Mouse (Mus musculus) heart, embryonic 16.5 days (tissue): Measurements from ENCODE around the gene Clcn6. TPM values are rescaled to one million over a fixed set of nuclear protein-coding genes. Genes with fewer than 3 reads are reported as not detected.
"Not testable (repeated sequence)": the region's sequence is repeated elsewhere in the genome, so short reads cannot be mapped to it uniquely, and the experiment has no call there.

Experiments used
- ATAC-seq: fragments of 200-750 bp; cut with Nextera tagmentation; replicated peaks from 2 replicates; pipeline ENCODE4 v1.8.0; 2017; ENCODE audit warnings: moderate number of reproducible peaks; ENCODE audit not compliant: insufficient read depth, low FRiP score; ENCODE audit errors: extremely low read depth
- H3K27ac ChIP-seq: fragments of 300-500 bp; sonication (generic); 2 replicates; pipeline ENCODE4 v1.5.1; 2014; ENCODE audit warnings: mild to moderate bottlenecking, low read length, control low read depth, moderate library complexity
- H3K27me3 ChIP-seq: fragments of 300-500 bp; sonication (generic); 2 replicates; pipeline ENCODE4 v1.6.1; 2014; ENCODE audit warnings: low read length, mixed read lengths; ENCODE audit not compliant: control insufficient read depth, insufficient read depth
- H3K36me3 ChIP-seq: fragments of 300-500 bp; sonication (generic); 2 replicates; pipeline ENCODE4 v1.6.1; 2014; ENCODE audit not compliant: control insufficient read depth, insufficient read depth
- H3K4me1 ChIP-seq: fragments of 300-500 bp; sonication (generic); 2 replicates; pipeline ENCODE4 v1.6.1; 2014; ENCODE audit warnings: low read length, mixed read lengths; ENCODE audit not compliant: control insufficient read depth, insufficient read depth
- H3K4me2 ChIP-seq: fragments of 300-500 bp; sonication (generic); 2 replicates; pipeline ENCODE4 v1.6.1; 2014; ENCODE audit warnings: low read depth, mild to moderate bottlenecking, control low read depth, low read length
- H3K4me3 ChIP-seq: fragments of 300-500 bp; sonication (generic); 2 replicates; pipeline ENCODE4 v1.5.1; 2014; ENCODE audit warnings: mild to moderate bottlenecking, control low read depth, low read length
- H3K9ac ChIP-seq: fragments of 300-500 bp; sonication (generic); 2 replicates; pipeline ENCODE4 v1.6.1; 2014; ENCODE audit warnings: low read length, control low read depth
- H3K9me3 ChIP-seq: fragments of 300-500 bp; sonication (generic); replicated peaks from 2 replicates; pipeline ENCODE4 v1.6.1; 2016; ENCODE audit warnings: low read length; ENCODE audit not compliant: control insufficient read depth
- WGBS: fragments of 180-500 bp; shearing (Covaris S2); extraction: QIAGEN DNeasy Blood & Tissue Kit; methylation state at CpG from one replicate; pipeline ENCODE4 v1.1.7; 2014; 5-methylcytosine and 5-hydroxymethylcytosine counted together
- polyA plus RNA-seq: library from polyadenylated mRNA; unstranded; fragments of >200 nt; fragmentation: Nextera tagmentation; extraction: Ambion mirVana; gene quantifications from 2 replicates; pipeline ENCODE4 v1.2.1, GENCODE M21; 2015

The Clcn6 gene
- polyA plus RNA-seq, 1 experiment from 2014 or later: 6.8 TPM

GRCm38 (mm10) chr4:148051046-148051776 is 12.6 kb upstream of the Clcn6 start:
- Histone ChIP-seq H3K4me3 (no peak overlapping the region), H3K4me2 (no peak overlapping the region), H3K36me3 (peaks cover 52% of the 10 kb centered on the region), H3K9ac (no peak overlapping the region), H3K27ac (no peak overlapping the region), H3K9me3 (no peaks in the 10 kb centered on the region), H3K27me3 (no peaks in the 10 kb centered on the region), H3K4me1 (no peaks in the 10 kb centered on the region)
- 91% methylated on average over 13 of the region's 13 CpGs for WGBS
- no peak for ATAC-seq

GRCm38 (mm10) chr4:148050396-148050914 is 11.8 kb upstream of the Clcn6 start:
- not testable (repeated sequence) for H3K27ac ChIP-seq, H3K4me3 ChIP-seq, H3K4me1 ChIP-seq, H3K9me3 ChIP-seq, H3K27me3 ChIP-seq, ATAC-seq, H3K9ac ChIP-seq, H3K4me2 ChIP-seq
- 90% methylated on average over 3 of the region's 3 CpGs for WGBS
- peaks cover 45% of the 10 kb centered on the region for H3K36me3 ChIP-seq

- no peak overlapping the region for H3K9ac ChIP-seq
- WGBS: 41% methylated on average over 4 of the region's 4 CpGs
- H3K4me3 ChIP-seq: no peak overlapping the region
- H3K36me3 ChIP-seq: peaks cover 19% of the 10 kb centered on the region
- H3K27me3 ChIP-seq: no peaks in the 10 kb centered on the region
- no peak overlapping the region; the same call in 1 of the 2 replicates for H3K27ac ChIP-seq
- H3K4me1 ChIP-seq: peaks cover 9% of the 10 kb centered on the region
- ATAC-seq: no peak
- H3K4me2 ChIP-seq: no peak overlapping the region
- H3K9me3 ChIP-seq: no peaks in the 10 kb centered on the region
Measured at GRCm38 (mm10) chr4:148046450-148047031, 7.9 kb upstream of the Clcn6 start.

GRCm38 (mm10) chr4:148044113-148044512 is 5.5 kb upstream of the Clcn6 start:
- H3K4me1 ChIP-seq: peaks cover 24% of the 10 kb centered on the region
- no peak for ATAC-seq

GRCm38 (mm10) chr4:148043327-148043726 is 4.7 kb upstream of the Clcn6 start:
- H3K9ac ChIP-seq, H3K4me2 ChIP-seq, H3K9me3 ChIP-seq, H3K27ac ChIP-seq, ATAC-seq, H3K27me3 ChIP-seq, H3K4me3 ChIP-seq: not testable (repeated sequence)
- Histone ChIP-seq H3K36me3 (peaks cover 12% of the 10 kb centered on the region), H3K4me1 (peaks cover 24% of the 10 kb centered on the region)
- WGBS: 83% methylated on average over 6 of the region's 8 CpGs

More at GRCm38 (mm10) chr4:148044113-148044512, 5.5 kb upstream of the Clcn6 start:
- Histone ChIP-seq H3K4me3 (no peak overlapping the region), H3K9ac (no peak overlapping the region), H3K4me2 (no peak overlapping the region), H3K9me3 (no peaks in the 10 kb centered on the region), H3K36me3 (peaks cover 14% of the 10 kb centered on the region), H3K27me3 (no peaks in the 10 kb centered on the region), H3K27ac (no peak overlapping the region)
- 91% methylated on average over 2 of the region's 2 CpGs for WGBS

- ATAC-seq: no peak
- H3K4me1 ChIP-seq: peaks cover 30% of the 10 kb centered on the region
- H3K27ac ChIP-seq: peak overlapping the region; percentile 81
- WGBS: 4% methylated on average over 16 of the region's 16 CpGs
- no peaks in the 10 kb centered on the region for H3K9me3 ChIP-seq
- H3K9ac ChIP-seq: peak overlapping the region; percentile 73
- H3K4me2 ChIP-seq: peak overlapping the region; percentile 80
- no peaks in the 10 kb centered on the region for H3K27me3 ChIP-seq
- peak overlapping the region; percentile 60 for H3K4me3 ChIP-seq
- H3K36me3 ChIP-seq: peaks cover 5% of the 10 kb centered on the region; the same call in 1 of the 2 replicates
Measured at GRCm38 (mm10) chr4:148041611-148042191, 3.1 kb upstream of the Clcn6 start.

GRCm38 (mm10) chr4:148040933-148041610 is 2.5 kb upstream of the Clcn6 start:
- H3K27ac ChIP-seq: peak overlapping the region; percentile 81
- H3K36me3 ChIP-seq: peaks cover 5% of the 10 kb centered on the region; the same call in 1 of the 2 replicates
- H3K4me2 ChIP-seq: peak overlapping the region; percentile 80
- ATAC-seq: peak; percentile 14; the same call in 1 of the 2 replicates
- H3K9me3 ChIP-seq: no peaks in the 10 kb centered on the region
- no peaks in the 10 kb centered on the region for H3K27me3 ChIP-seq
- peaks cover 30% of the 10 kb centered on the region for H3K4me1 ChIP-seq
- H3K4me3 ChIP-seq: peak overlapping the region; percentile 60
- WGBS: under 1% methylated on average over 19 of the region's 19 CpGs
- peak overlapping the region; percentile 73 for H3K9ac ChIP-seq

GRCm38 (mm10) chr4:148040029-148040830 is 1.6 kb upstream of the Clcn6 start:
- 65% methylated on average over 15 of the region's 15 CpGs for WGBS

More at GRCm38 (mm10) chr4:148040029-148040830, 1.6 kb upstream of the Clcn6 start:
- peaks cover 5% of the 10 kb centered on the region; the same call in 1 of the 2 replicates for H3K36me3 ChIP-seq
- H3K27ac ChIP-seq: peak overlapping the region; percentile 81
- peak overlapping the region; percentile 84 for H3K4me3 ChIP-seq
- H3K27me3 ChIP-seq: no peaks in the 10 kb centered on the region
- H3K4me1 ChIP-seq: peaks cover 30% of the 10 kb centered on the region
- peak overlapping the region; percentile 79 for H3K9ac ChIP-seq
- no peaks in the 10 kb centered on the region for H3K9me3 ChIP-seq
- peak overlapping the region; percentile 88 for H3K4me2 ChIP-seq
- no peak for ATAC-seq
